Mouse (Mus musculus): Measurements from ENCODE around the gene Cdc42bpg. TPM values are rescaled to one million over a fixed set of nuclear protein-coding genes. Genes with fewer than 3 reads are reported as not detected.

Gene Cdc42bpg
- polyA plus RNA-seq, 1 experiment: 60.5 TPM

GRCm38 (mm10) chr19:6324751-6325150 lies 18.5 kb downstream of the Cdc42bpg start:
- Histone ChIP-seq H3K36me3 (ENCODE audit: control insufficient read depth, insufficient read depth, low read length, poor library complexity, severe bottlenecking) (peaks cover 8% of the 10 kb centered on the region; the same call in 1 of the 2 replicates), H3K27me3 (ENCODE audit: control insufficient read depth, insufficient read depth, low read length, poor library complexity, severe bottlenecking) (no peaks in the 10 kb centered on the region), H3K9ac (ENCODE audit: low read depth, poor library complexity, severe bottlenecking) (no peak overlapping the region), H3K27ac (ENCODE audit: insufficient read depth, low read length) (no peak overlapping the region), H3K4me3 (ENCODE audit: low read depth, low read length) (no peak overlapping the region), H3K4me1 (ENCODE audit: control insufficient read depth, insufficient read depth, low read length) (peaks cover 4% of the 10 kb centered on the region), H3K9me3 (replicated peaks; ENCODE audit: control insufficient read depth, insufficient read depth, low read length, poor library complexity, severe bottlenecking) (no peaks in the 10 kb centered on the region)
- TF ChIP-seq POLR2A (IDR thresholded peaks at IDR 0.05; ENCODE audit: insufficient read depth, low read length): no peak
- no peak for TF ChIP-seq CTCF (IDR thresholded peaks at IDR 0.05; ENCODE audit: low read depth, low read length)
- no peak for TF ChIP-seq EP300 (IDR thresholded peaks at IDR 0.05; ENCODE audit: insufficient read depth, low read depth, low read length)

GRCm38 (mm10) chr19:6331178-6331577 lies 24.9 kb downstream of the Cdc42bpg start:
- H3K9ac ChIP-seq (ENCODE audit: low read depth, poor library complexity, severe bottlenecking): no peak overlapping the region
- H3K27me3 ChIP-seq (ENCODE audit: control insufficient read depth, insufficient read depth, low read length, poor library complexity, severe bottlenecking): no peaks in the 10 kb centered on the region
- H3K4me1 ChIP-seq (ENCODE audit: control insufficient read depth, insufficient read depth, low read length): no peaks in the 10 kb centered on the region
- no peaks in the 10 kb centered on the region for H3K36me3 ChIP-seq (ENCODE audit: control insufficient read depth, insufficient read depth, low read length, poor library complexity, severe bottlenecking)
- no peak overlapping the region for H3K4me3 ChIP-seq (ENCODE audit: low read depth, low read length)
- H3K9me3 ChIP-seq (replicated peaks; ENCODE audit: control insufficient read depth, insufficient read depth, low read length, poor library complexity, severe bottlenecking): no peaks in the 10 kb centered on the region
- no peak for TF ChIP-seq EP300 (IDR thresholded peaks at IDR 0.05; ENCODE audit: insufficient read depth, low read depth, low read length)
- H3K27ac ChIP-seq (ENCODE audit: insufficient read depth, low read length): no peak overlapping the region

GRCm38 (mm10) chr19:6331719-6332516 lies 25.7 kb downstream of the Cdc42bpg start:
- H3K9me3 ChIP-seq (replicated peaks; ENCODE audit: control insufficient read depth, insufficient read depth, low read length, poor library complexity, severe bottlenecking): no peaks in the 10 kb centered on the region
- TF ChIP-seq POLR2A (IDR thresholded peaks at IDR 0.05; ENCODE audit: insufficient read depth, low read length) (no peak), CTCF (IDR thresholded peaks at IDR 0.05; ENCODE audit: low read depth, low read length) (peak; percentile 4)
- H3K9ac ChIP-seq (ENCODE audit: low read depth, poor library complexity, severe bottlenecking): no peak overlapping the region
- no peaks in the 10 kb centered on the region for H3K4me1 ChIP-seq (ENCODE audit: control insufficient read depth, insufficient read depth, low read length)
- H3K27ac ChIP-seq (ENCODE audit: insufficient read depth, low read length): no peak overlapping the region
- H3K27me3 ChIP-seq (ENCODE audit: control insufficient read depth, insufficient read depth, low read length, poor library complexity, severe bottlenecking): no peaks in the 10 kb centered on the region
- H3K36me3 ChIP-seq (ENCODE audit: control insufficient read depth, insufficient read depth, low read length, poor library complexity, severe bottlenecking): no peaks in the 10 kb centered on the region
- no peak overlapping the region for H3K4me3 ChIP-seq (ENCODE audit: low read depth, low read length)

- H3K4me1 ChIP-seq (ENCODE audit: control insufficient read depth, insufficient read depth, low read length): no peaks in the 10 kb centered on the region
- H3K27ac ChIP-seq (ENCODE audit: insufficient read depth, low read length): peak overlapping the region; percentile 83
- no peak for TF ChIP-seq CTCF (IDR thresholded peaks at IDR 0.05; ENCODE audit: low read depth, low read length)
- no peak for TF ChIP-seq EP300 (IDR thresholded peaks at IDR 0.05; ENCODE audit: insufficient read depth, low read depth, low read length)
- peak; percentile 1 for TF ChIP-seq POLR2A (IDR thresholded peaks at IDR 0.05; ENCODE audit: insufficient read depth, low read length)
- no peaks in the 10 kb centered on the region for H3K9me3 ChIP-seq (replicated peaks; ENCODE audit: control insufficient read depth, insufficient read depth, low read length, poor library complexity, severe bottlenecking)
- 0 out of 2 replicates have a peak, but pooled peaks cover 13% of the 10 kb centered on the region for H3K36me3 ChIP-seq (ENCODE audit: control insufficient read depth, insufficient read depth, low read length, poor library complexity, severe bottlenecking)
- H3K9ac ChIP-seq (ENCODE audit: low read depth, poor library complexity, severe bottlenecking): peak overlapping the region; percentile 58
- H3K4me3 ChIP-seq (ENCODE audit: low read depth, low read length): peak overlapping the region; percentile 72
- no peaks in the 10 kb centered on the region for H3K27me3 ChIP-seq (ENCODE audit: control insufficient read depth, insufficient read depth, low read length, poor library complexity, severe bottlenecking)
These were observed 27.7 kb downstream of the Cdc42bpg start for GRCm38 (mm10) chr19:6333761-6334595.

GRCm38 (mm10) chr19:6334673-6335457 lies 28.6 kb downstream of the Cdc42bpg start, which contains the start of gene Men1:
TSS of gene Men1 (plus strand) at chr19:6334979.
- Histone ChIP-seq H3K4me1 (ENCODE audit: control insufficient read depth, insufficient read depth, low read length) (peaks cover 5% of the 10 kb centered on the region), H3K27ac (ENCODE audit: insufficient read depth, low read length) (peak within 1 kb of the TSS; percentile 83), H3K36me3 (ENCODE audit: control insufficient read depth, insufficient read depth, low read length, poor library complexity, severe bottlenecking) (0 out of 2 replicates have a peak, but pooled peaks cover 13% of the 10 kb centered on the region), H3K27me3 (ENCODE audit: control insufficient read depth, insufficient read depth, low read length, poor library complexity, severe bottlenecking) (no peaks in the 10 kb centered on the region), H3K9ac (ENCODE audit: low read depth, poor library complexity, severe bottlenecking) (peak within 1 kb of the TSS; percentile 79), H3K4me3 (ENCODE audit: low read depth, low read length) (peak within 1 kb of the TSS; percentile 76), H3K9me3 (replicated peaks; ENCODE audit: control insufficient read depth, insufficient read depth, low read length, poor library complexity, severe bottlenecking) (no peaks in the 10 kb centered on the region)
- TF ChIP-seq CTCF (IDR thresholded peaks at IDR 0.05; ENCODE audit: low read depth, low read length): no peak
- no peak for TF ChIP-seq EP300 (IDR thresholded peaks at IDR 0.05; ENCODE audit: insufficient read depth, low read depth, low read length)
- no peak for TF ChIP-seq POLR2A (IDR thresholded peaks at IDR 0.05; ENCODE audit: insufficient read depth, low read length)

Measured in ES-Bruce4 (cell line).